Mouse (Mus musculus) kidney, adult 2 months (tissue): ENCODE measurements around the gene Eif4h.
A peak's percentile ranks its signal among the peaks of the same experiment; 100 is the strongest.

Experiments used
- CTCF ChIP-seq: fragments of 200-500 bp; conservative IDR thresholded peaks from 2 replicates; pipeline ENCODE4 v1.5.1; 2011; ENCODE audit warnings: low read depth, mild to moderate bottlenecking, control low read depth, low read length, moderate library complexity, mixed read lengths; ENCODE audit not compliant: insufficient read depth, insufficient read length
- POLR2A ChIP-seq: fragments of 200-500 bp; IDR thresholded peaks from one replicate; pipeline ENCODE4 v1.6.1; 2011; ENCODE audit warnings: low read depth, low read length, control low read depth

GRCm38 (mm10) chr5:134576517-134577220, 62.6 kb downstream of the Eif4h start:
- TF ChIP-seq CTCF (0 out of 2 replicates have a peak, but pooled peaks have one; percentile 7), POLR2A (no peak)
